ENCODE assay signal across 12 mouse cellular contexts in genomic region chr10:117896911-117897643, GRCm38 (mm10). TPM values are rescaled to one million over a fixed set of nuclear protein-coding genes. Genes with fewer than 3 reads are reported as not detected.
A peak's percentile ranks its signal among the peaks of the same experiment; 100 is the strongest.
DNase-seq lines count a peak whose midpoint lies in the region; ATAC-seq lines count a peak whose summit lies in the region.
"Had no signal": no experiment of that assay in that cellular context is flagged by ENCODE, and none has a peak within 500 bp of the region (broad histone marks: within the 10 kb centered on the region; RNA-seq: fewer than 3 reads in every experiment).

No protein-coding gene starts in this region.

- H3K9me3 ChIP-seq in embryonic facial prominence, embryonic 14.5 days (ENCODE audit: control insufficient read depth, low read length) = no peaks in the 10 kb centered on the region
- H3K9me3 ChIP-seq: midbrain, embryonic 15.5 days; neural tube, embryonic 12.5 days had no signal

- H3K36me3 ChIP-seq in embryonic facial prominence, embryonic 14.5 days (ENCODE audit: control insufficient read depth, insufficient read depth, low read length) = no peaks in the 10 kb centered on the region
- H3K36me3 ChIP-seq: midbrain, embryonic 15.5 days; neural tube, embryonic 12.5 days had no signal

- H3K27me3 ChIP-seq in embryonic facial prominence, embryonic 14.5 days (replicated peaks; ENCODE audit: control insufficient read depth, insufficient read depth, low read length) = no peaks in the 10 kb centered on the region
- H3K27me3 ChIP-seq: midbrain, embryonic 15.5 days; neural tube, embryonic 12.5 days had no signal

- H3K4me1 ChIP-seq in embryonic facial prominence, embryonic 14.5 days (ENCODE audit: control insufficient read depth, insufficient read depth, low read length) = no peaks in the 10 kb centered on the region
- H3K4me1 ChIP-seq: midbrain, embryonic 15.5 days; neural tube, embryonic 12.5 days had no signal

- no peak overlapping the region for H3K4me3 ChIP-seq in embryonic facial prominence, embryonic 14.5 days (ENCODE audit: low read depth, low read length)
- H3K4me3 ChIP-seq: midbrain, embryonic 15.5 days; neural tube, embryonic 12.5 days had no signal

- no peak for ATAC-seq in embryonic facial prominence, embryonic 14.5 days (ENCODE audit: low read depth)
- no peak for ATAC-seq in CD4-positive, CD25-positive, alpha-beta regulatory T cell, adult 4 months
- no peak for ATAC-seq in granulocyte monocyte progenitor cell, adult 5-6 weeks (replicated peaks; ENCODE audit: poor library complexity, severe bottlenecking)
- ATAC-seq: midbrain, embryonic 15.5 days had no signal

- 51% methylated on average over 12 of the region's 12 CpGs for WGBS in embryonic facial prominence, embryonic 14.5 days

- intact Hi-C loops in gastrocnemius, postnatal 36 days (cut with DNase I) = no loop called here

- H3K9ac ChIP-seq in embryonic facial prominence, embryonic 14.5 days (ENCODE audit: low read depth, low read length) = no peak overlapping the region
- H3K9ac ChIP-seq: midbrain, embryonic 15.5 days; neural tube, embryonic 12.5 days had no signal

- H3K27ac ChIP-seq in embryonic facial prominence, embryonic 14.5 days (replicated peaks; ENCODE audit: low read depth, low read length) = no peak overlapping the region; the same call in 1 of the 2 replicates
- H3K27ac ChIP-seq: midbrain, embryonic 15.5 days; neural tube, embryonic 12.5 days had no signal

- DNase-seq in gastrocnemius, postnatal 25 days = peak; percentile 32
- no peak for DNase-seq in gastrocnemius, postnatal 36 days
- DNase-seq in embryonic facial prominence, embryonic 14.5 days (ENCODE audit: low spot score) = peak; percentile 16
- DNase-seq in induced T-regulatory cell, adult 2 months (ENCODE audit: low read depth) = peak; percentile 29
- peak; percentile 11 to 27 for DNase-seq in kidney, postnatal 4 days
- no peak for DNase-seq in embryo, embryonic 9.5 days (ENCODE audit: extremely low spot score)
- DNase-seq: adrenal gland, postnatal 10 days; cerebellum, postnatal 36 days had no signal

- no peak overlapping the region for H3K4me2 ChIP-seq in embryonic facial prominence, embryonic 14.5 days (ENCODE audit: low read depth, low read length)
- H3K4me2 ChIP-seq: midbrain, embryonic 15.5 days; neural tube, embryonic 12.5 days had no signal

RNA-seq across cellular contexts. Expression of gene Rap1b, which starts 51.2 kb away (rescaled TPM):
- 10 to 100 TPM; 22.8 to 24.2 TPM for total RNA-seq in gastrocnemius, postnatal 25 days (2021)
- 10 to 100 TPM; 20.2 to 22.4 TPM for total RNA-seq in gastrocnemius, postnatal 36 days (2021)
- 202 and 204 TPM in 2 replicates for polyA plus RNA-seq in embryonic facial prominence, embryonic 14.5 days (2014; fragmentation: Nextera tagmentation; extraction: Ambion mirVana)
- polyA plus RNA-seq in CD4-positive, CD25-positive, alpha-beta regulatory T cell, adult 4 months (2017; shearing (Covaris generic)) = 10 to 100 TPM; 58.0 to 90.0 TPM
- 124 and 127 TPM in 2 replicates for total RNA-seq in granulocyte monocyte progenitor cell, adult 5-6 weeks (2014; fragmentation: Nextera tagmentation)
- 92.3 and 107 TPM in 2 replicates for total RNA-seq in granulocyte monocyte progenitor cell, adult 5-6 weeks (2017)

Comparison
In these comparisons a context has a peak if more than half of its experiments do, and no peak if none do; other contexts are left out.
1. DNase-seq: peak in gastrocnemius, postnatal 25 days (single experiment), embryonic facial prominence, embryonic 14.5 days (single experiment), induced T-regulatory cell, adult 2 months (single experiment) and kidney, postnatal 4 days (2 of 2); none in gastrocnemius, postnatal 36 days (0 of 2) and embryo, embryonic 9.5 days (single experiment).